Mouse (Mus musculus): ENCODE results near the gene Clec11a.

- no peak for TF ChIP-seq CTCF (IDR thresholded peaks at IDR 0.05; ENCODE audit: borderline replicate concordance, insufficient read depth, low read depth, low read length)
- no peak for TF ChIP-seq POLR2A (IDR thresholded peaks at IDR 0.05; ENCODE audit: borderline replicate concordance, insufficient read depth, low read length)
These were observed 18.9 kb downstream of the Clec11a start for GRCm38 (mm10) chr7:44287760-44288159.
